Mouse (Mus musculus): ENCODE measurements at regions not wholly inside any gene's neighbourhood (a gene's known extent, or its start where the extent isn't known, plus 50 kb on each side); places are given as distances from the start of the nearest gene placed in this dataset.

- DNase-seq (ENCODE audit: low read depth, low spot score) = no peak
Measured at GRCm38 (mm10) chr1:169156875-169157274, 374.4 kb downstream of the Nuf2 start.

GRCm38 (mm10) chr1:169155484-169156459 is 375.5 kb downstream of the Nuf2 start:
- DNase-seq (ENCODE audit: low read depth, low spot score) = no peak

- DNase-seq (ENCODE audit: low read depth, low spot score) = no peak
Measured at GRCm38 (mm10) chr1:169142216-169142615, 389.0 kb downstream of the Nuf2 start.

GRCm38 (mm10) chr1:169140056-169140455 is 391.2 kb downstream of the Nuf2 start:
- no peak for DNase-seq (ENCODE audit: low read depth, low spot score)

GRCm38 (mm10) chr1:169139507-169139906 is 391.8 kb downstream of the Nuf2 start:
- no peak for DNase-seq (ENCODE audit: low read depth, low spot score)

- DNase-seq (ENCODE audit: low read depth, low spot score) = no peak
Measured at GRCm38 (mm10) chr1:169139184-169139486, 392.1 kb downstream of the Nuf2 start.

- no peak for DNase-seq (ENCODE audit: low read depth, low spot score)
Measured at GRCm38 (mm10) chr1:169138404-169139183, 392.7 kb downstream of the Nuf2 start.

GRCm38 (mm10) chr1:169135542-169135941 is 395.7 kb downstream of the Nuf2 start:
- no peak for DNase-seq (ENCODE audit: low read depth, low spot score)

GRCm38 (mm10) chr1:169103669-169104068 is 427.6 kb downstream of the Nuf2 start:
- no peak for DNase-seq (ENCODE audit: low read depth, low spot score)

GRCm38 (mm10) chr1:169103113-169103512 is 428.2 kb downstream of the Nuf2 start:
- no peak for DNase-seq (ENCODE audit: low read depth, low spot score)

- no peak for DNase-seq (ENCODE audit: low read depth, low spot score)
Measured at GRCm38 (mm10) chr1:169099221-169099620, 432.0 kb downstream of the Nuf2 start.

GRCm38 (mm10) chr1:169096737-169097136 is 434.5 kb downstream of the Nuf2 start:
- DNase-seq (ENCODE audit: low read depth, low spot score) = no peak

GRCm38 (mm10) chr1:169093602-169094354 is 437.5 kb downstream of the Nuf2 start:
- DNase-seq (ENCODE audit: low read depth, low spot score) = no peak

- DNase-seq (ENCODE audit: low read depth, low spot score) = no peak
Measured at GRCm38 (mm10) chr1:169086032-169086431, 445.2 kb downstream of the Nuf2 start.

GRCm38 (mm10) chr1:169080686-169081085 is 450.6 kb downstream of the Nuf2 start:
- DNase-seq (ENCODE audit: low read depth, low spot score) = no peak

- no peak for DNase-seq (ENCODE audit: low read depth, low spot score)
Measured at GRCm38 (mm10) chr1:169077228-169077627, 454.0 kb downstream of the Nuf2 start.

GRCm38 (mm10) chr1:169076006-169076405 is 455.3 kb downstream of the Nuf2 start:
- DNase-seq (ENCODE audit: low read depth, low spot score) = no peak

- DNase-seq (ENCODE audit: low read depth, low spot score) = no peak
Measured at GRCm38 (mm10) chr1:169071366-169071765, 459.9 kb downstream of the Nuf2 start.

GRCm38 (mm10) chr1:169069647-169070046 is 461.6 kb downstream of the Nuf2 start:
- DNase-seq (ENCODE audit: low read depth, low spot score) = no peak

GRCm38 (mm10) chr1:169066795-169067194 is 464.5 kb downstream of the Nuf2 start:
- DNase-seq (ENCODE audit: low read depth, low spot score) = no peak

- DNase-seq (ENCODE audit: low read depth, low spot score) = no peak
Measured at GRCm38 (mm10) chr1:169060627-169061026, 470.6 kb downstream of the Nuf2 start.

- DNase-seq (ENCODE audit: low read depth, low spot score) = no peak
Measured at GRCm38 (mm10) chr1:169060145-169060544, 471.1 kb downstream of the Nuf2 start.

Data from embryo, embryonic 11.5 days (tissue).